Mouse (Mus musculus) skeletal muscle tissue, adult 2 months (tissue): ENCODE data around the gene Tanc2.
A peak's percentile ranks its signal among the peaks of the same experiment; 100 is the strongest.

ENCODE experiments used
- DNase-seq: peaks from one replicate; pipeline ENCODE4 v3.0.0-alpha.2; 2012; ENCODE audit warnings: low read depth, low spot score

Tanc2 gene

DNA sequence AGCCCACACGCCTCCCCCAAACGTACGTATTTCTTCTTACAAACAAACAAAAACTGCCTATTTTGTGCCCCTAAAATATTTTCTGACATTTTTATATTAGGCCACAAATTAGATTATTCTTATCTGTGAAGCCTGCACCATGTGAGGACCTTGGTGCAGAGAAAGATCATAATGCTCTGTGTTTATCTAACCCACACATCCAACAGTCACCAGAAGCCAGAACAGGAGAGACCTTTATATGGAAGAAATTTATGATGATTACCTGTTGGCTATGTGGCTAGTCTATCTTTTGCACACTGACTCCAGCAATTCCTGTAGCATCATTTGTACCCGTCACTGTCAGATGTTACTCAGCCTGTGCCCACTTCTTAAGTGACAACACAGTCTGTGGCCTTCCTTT is 245.4 kb downstream of the Tanc2 start:
- no peak for DNase-seq

DNA sequence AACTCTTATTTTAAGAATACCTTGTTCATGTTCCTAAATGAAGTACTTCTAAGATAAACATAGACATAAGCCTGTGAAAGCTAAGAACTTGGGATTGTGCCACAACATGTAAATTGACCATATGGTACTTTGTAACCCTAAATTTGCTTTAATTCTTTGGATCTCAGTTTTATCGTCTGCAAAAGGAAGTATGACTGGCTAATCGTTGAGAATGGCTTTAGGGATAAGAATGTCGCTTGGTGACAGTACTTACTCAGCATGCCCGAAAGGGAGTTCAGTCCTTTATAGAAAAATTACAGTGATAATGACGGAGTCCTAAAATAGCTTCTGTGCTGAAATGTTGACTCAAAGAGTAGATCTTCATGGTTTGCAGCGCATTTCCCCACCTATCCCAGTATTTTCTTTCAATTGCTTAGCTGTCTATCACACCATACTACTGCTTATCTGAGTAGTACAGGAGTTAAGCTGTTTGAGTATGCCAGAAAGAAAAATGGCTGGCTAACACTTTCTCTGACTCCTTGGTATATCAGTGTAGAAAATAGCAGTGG is 246.6 kb downstream of the Tanc2 start:
- DNase-seq = no peak

DNA sequence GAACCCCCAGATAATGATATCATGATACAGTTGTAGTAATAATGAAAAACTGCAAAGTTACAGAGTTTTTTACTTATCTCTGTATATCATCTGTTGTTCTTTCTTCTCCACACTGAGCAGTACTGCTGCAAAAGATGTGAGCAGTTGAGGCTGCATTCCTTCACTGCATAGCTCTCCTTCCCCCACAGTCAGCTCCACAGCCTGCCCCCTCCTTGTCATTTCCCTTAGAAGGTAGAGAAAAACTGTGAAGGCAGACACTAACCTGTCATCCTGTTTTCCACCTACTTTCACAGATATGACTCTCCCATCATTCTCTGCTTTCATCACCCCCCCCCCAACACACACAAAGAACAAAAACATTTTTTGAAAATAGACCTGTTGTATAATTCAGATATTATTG is 248.2 kb downstream of the Tanc2 start:
- DNase-seq = no peak

DNA sequence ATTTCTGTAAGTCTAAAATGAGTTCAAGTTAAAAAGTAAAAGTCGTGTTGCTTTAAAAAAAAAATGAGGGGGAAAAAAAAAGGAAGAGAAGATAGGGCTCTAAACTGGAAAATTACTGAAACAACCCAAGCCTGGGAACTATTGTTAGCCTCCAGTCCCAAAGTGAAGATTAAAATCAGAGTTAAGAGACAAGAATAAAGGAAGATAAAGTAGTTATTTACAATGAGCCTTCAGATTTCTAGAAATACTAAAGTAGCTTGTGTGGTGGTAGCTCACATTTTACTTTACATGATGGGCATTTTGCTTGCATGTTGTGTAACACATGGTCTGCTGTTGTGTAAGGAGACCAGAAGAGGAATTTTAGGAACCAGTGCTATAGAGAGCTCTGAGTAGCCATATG is 256.1 kb downstream of the Tanc2 start:
- DNase-seq = no peak

DNA sequence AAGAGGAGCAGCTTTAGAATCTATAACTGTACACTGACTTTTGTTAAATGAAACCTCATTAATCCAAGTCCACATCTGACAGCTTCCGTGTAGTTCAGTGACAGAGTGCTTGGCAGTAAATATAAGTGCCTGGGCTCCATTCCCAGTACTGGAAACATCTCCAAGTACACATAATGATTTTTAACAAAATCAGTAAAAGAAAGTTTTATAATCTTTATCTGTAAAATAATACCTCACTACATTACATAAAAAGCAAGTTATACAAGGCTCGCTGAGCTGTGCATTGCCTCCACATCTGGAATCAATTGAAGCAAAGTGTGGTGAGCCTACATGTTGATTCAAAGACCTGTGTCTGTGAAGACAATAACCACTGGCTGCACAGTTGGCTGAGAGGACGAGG is 265.7 kb downstream of the Tanc2 start:
- DNase-seq = no peak

DNA sequence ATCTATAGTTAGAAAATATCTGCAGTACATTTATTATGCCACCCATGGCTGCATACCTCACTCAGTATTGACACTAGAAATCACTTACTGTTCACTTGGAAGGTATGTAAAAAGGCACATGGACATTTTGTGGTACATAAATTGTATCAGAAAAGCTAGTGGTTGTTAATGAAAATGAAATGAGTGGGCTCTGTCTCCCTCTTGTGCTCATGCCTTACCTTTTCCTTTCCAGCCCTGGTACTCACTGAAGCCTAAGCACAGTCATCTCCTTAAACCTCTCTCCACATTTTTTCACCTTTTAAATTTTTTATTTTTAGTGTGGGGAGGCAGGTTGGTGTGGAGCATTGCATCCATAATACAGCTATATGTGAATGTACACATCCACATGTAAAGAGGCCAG is 268.3 kb downstream of the Tanc2 start:
- no peak for DNase-seq

DNA sequence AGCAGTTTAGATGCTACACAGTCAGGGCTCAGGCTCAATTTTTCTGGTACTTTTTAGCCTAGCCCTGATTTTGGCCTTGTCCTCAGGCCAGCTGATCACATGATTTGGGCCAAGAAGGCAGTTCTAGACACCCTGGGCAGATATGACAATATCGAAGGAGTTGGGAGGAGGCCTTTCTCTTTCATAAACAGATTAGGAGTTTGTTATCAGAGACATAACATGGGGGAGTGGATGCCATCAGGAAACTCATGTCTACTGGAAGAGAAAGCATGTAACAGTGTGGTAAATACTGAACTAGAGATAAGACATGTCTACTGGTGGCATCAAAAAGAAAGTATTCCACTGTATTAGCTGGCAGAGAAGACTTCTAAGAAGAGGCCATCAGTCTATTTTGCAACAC is 295.8 kb downstream of the Tanc2 start:
- DNase-seq = no peak

DNA sequence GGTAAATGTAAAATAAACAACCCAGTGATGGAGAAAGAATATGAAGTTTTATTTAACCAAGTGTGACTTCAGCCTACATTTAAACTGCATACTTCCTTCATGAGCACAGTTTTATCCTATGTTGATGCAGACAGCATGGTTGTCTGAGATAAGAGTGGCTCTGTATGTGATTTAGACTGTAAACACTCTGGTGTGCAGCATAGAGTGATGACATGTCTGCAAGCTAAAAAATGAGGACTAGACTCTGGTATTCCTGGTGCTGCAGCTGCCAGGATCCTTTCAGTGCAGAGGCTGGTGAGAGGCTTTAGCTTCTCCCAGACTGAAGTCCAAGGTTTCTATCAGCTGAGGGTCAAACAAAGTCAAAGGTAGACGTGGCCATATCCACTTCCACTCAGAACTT is 297.5 kb downstream of the Tanc2 start:
- no peak for DNase-seq

DNA sequence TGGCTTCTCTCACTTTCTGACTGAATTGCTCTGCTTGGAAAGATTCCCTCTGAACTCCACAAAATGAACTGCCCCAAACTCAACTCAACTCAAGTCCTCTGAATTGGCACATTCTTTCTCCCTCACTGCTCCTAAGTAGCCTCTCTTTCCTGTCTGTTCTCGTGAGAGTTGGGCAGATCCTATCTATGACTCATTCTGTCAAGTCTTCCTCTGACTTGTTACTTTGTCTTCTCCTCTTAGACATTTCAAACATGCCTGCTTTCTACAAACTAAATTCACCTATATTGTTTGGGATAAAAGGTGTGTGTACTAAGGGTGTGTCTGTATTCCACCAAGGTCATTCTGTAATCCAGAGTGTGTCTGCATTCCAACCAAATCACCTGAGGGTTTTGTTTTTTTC is 309.4 kb downstream of the Tanc2 start:
- DNase-seq = no peak

DNA sequence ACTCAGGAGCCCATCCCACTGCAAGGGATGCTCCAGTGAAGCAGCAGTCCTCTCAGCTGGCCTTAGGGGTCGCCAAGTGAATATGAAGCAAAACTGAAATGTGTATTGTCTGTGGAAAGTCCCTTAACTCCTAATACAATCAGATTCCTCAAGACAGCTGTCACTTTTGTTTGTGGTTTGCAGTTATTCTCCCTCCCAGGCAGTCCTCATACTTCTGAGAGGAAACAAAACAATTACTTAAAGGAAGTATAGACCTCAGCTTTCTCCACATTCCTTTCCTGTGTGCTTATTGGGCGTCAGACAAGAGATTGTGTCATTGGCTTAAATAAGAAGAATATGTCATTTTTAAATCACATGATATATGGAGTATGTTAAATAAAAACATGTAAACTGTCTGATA is 311.7 kb downstream of the Tanc2 start:
- DNase-seq = no peak

DNA sequence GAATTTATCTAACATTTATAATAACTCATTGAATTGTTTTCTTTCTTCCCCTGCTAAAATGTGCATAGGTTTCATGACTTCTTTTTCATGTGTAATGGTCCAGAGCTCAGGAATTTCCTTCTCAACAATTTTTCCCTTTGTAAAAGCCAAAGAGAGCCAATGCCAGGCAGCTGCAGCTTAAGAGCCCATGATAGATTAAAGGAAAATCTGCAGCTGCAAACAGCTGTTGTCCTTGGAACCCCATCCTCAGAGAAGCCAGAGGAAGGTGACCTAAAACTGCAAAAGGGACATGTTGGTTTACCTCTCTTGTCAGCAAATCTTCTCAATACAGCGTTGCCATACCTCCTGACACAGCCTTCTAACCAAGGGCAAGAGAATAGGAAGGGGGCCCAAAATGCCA is 313.2 kb downstream of the Tanc2 start:
- DNase-seq = no peak

DNA sequence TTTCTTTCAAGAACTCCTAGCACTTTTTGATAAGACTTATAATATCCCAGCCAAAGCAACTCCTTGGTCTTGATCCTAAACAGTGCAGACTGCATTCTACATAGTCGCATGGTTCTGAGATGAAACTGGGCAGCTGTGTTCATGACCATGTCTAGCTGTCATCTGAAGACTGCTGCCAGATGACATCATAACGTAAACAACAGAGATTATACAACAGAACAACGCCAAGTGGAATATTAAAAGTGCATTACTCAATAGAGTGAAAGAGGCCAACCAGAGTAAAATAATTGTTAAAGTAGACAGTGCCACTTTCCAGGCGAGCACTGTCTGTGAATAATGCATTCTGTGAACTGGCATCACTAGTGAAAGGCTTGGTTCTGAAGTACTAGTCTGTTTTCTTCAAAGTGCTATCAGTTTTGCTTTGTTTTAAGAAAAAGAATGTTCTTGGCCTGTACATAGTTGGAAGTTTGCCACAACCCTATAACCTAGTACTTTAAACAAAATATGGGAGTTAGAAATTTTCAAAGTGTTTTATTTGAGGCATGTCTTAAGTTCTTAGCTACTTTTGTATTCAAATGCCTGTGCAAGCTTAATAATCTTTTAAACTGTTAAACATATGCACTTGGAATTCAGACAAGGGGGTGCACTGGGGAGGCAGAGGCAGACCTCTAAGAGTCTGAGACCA is 315.9 kb downstream of the Tanc2 start:
- DNase-seq = no peak

DNA sequence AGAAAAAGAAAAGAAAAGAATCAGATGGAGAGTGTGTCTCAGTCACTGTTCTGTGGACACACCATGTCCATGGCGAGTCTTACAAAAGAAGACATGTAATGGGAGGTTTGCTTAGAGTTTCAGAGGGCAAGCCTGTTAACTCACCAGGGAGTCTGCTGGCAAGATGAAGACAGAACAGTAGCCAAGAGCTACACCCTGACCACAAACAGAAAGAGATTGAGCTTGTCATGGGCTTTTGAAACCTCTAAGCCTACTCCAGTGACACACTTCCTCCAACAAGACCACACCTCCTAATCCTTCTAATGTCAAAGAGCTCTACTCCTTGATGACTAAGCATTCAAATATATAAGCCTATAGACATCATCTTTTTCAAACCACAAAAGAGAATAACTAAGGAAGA is 317.6 kb downstream of the Tanc2 start:
- no peak for DNase-seq

DNA sequence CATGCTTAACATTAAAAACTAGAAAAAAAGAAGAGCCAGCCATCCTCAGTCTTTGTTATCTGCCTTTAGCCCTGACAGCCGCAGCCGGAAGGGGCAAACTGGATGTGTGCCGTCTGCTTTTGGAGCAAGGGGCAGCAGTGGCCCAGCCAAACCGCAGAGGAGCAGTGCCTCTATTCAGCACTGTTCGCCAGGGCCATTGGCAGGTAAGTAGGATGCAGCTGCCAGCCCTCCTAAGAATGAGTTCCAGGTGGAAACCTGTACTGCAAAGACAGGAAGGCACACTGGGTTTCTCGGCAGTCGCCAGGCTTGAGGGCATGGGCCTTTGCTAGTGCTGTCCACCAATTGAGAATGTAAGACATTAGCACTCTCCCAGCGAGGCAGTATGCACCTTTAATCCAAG is 319.1 kb downstream of the Tanc2 start:
- no peak for DNase-seq

DNA sequence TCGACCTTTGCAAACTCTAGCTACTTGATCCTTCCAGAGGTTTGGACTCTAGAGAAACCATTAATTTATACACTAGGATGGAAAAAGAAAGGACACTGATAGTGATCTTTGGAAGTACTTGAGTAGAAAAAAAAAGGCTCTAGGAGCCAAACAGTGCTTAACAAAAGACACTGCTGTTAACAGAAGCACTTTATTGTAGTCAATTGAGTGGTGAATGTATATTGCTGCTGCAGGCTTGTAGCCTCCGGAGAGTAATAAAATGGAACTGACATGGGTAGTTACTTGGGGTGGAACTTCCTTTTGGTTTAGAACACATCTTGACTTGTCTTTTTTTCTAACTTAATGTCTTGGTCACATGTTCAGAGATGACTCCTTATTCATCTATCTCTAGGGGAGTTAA is 319.8 kb downstream of the Tanc2 start:
- DNase-seq = no peak

DNA sequence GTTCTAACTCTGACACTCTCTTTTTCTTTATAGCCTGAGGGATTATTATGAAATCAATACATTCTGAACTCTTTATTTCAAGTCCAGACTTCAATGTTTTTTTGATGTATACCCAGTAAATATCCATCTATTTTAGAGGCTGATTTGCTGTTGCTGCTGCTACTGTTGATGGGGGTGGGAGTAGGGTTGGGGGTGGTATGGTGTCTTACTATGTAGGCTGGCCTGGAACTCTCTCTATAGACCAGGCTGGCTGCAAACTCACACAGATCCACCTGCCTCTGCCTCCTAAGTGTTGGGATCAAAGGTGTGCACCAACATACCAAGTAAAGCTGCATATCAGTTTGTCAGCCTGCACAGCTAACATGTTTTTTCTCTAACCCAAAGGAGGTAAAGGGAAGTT is 321.4 kb downstream of the Tanc2 start:
- DNase-seq = no peak

DNA sequence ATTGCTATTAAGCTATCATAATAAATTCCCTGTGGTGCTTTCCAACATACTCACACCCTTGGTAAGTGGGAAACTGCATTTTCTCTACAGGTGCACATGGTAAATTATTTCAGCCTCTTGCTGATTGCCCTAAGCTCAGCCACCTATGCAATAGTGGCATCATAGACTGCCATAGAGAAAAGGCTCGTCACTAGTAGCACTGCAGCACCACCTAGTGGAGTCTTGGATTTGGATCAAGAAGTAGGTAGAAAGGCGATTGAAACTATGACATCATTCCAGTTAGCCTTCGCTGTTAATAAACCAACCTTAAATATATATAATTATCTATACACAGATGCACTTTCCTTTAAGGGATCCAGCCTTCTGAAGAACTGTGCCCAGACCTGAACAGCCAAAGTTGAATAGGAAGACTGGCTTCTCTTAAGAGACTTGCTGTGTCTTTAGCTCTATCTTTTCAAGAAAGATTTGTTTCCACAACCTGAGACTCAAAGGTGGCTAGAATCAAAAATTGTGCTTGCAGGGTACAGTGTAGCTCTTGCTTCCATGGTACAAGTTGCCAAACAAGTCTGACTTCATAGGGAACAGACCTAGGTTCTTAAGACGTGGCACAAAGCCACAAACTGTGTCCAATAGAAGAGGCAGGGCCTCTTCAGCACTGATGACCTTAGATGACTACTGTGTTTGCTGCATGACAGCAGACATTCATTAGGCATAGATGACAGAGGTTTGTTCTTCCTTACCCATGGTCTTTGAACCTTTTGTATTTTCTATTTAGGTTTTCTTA is 322.0 kb downstream of the Tanc2 start:
- peak; percentile 50 for DNase-seq

DNA sequence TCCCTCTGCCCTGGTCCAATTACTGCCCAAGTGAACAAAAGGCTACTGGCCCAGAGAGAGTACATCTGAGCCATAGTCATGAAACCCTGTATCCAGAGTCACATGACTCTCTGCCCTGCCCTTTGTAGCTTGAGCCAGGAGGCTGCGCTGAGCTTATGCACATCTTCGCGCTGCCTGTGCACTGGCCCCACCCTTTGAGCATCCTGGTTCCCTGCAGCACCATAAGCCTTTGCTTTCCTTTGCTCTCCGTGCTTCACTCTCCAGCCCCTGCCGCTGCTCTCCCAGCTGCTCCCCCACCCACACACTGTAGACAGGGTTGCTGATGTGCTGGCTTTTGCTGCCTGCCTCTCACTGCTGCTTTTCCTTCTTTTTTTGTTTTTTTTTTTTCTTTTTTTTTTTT is 323.8 kb downstream of the Tanc2 start:
- DNase-seq = no peak

DNA sequence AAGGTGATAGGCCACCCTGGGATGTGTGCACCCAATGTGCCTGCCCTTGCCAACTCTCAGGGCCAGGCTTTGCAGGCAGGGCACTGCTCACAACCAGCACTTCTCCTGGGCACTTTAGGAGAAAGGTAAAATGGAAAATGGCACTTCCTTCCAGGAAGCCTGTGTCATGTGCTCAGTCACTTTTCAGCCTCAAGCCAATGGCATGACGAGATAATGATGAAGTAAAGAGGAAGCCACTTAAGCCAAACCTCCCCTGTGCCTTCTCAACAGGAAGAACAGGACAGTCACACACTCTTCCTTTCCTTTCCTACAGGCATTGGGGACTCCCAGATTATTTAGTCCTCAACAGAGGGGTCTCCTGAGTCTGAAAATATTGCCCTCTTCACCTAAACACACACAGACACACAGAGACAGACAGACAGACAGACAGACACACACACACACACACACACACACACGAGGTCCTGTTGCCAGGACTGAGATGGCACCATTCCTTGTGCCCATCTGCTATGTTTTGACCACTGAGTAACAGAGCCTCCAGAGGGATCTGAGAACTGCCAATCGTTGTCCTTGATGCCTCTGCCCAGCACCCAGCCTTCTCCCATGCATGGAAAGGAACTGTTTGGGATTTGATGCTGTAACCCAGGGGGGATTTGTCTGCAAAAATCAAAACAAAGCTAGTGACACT is 330.5 kb downstream of the Tanc2 start:
- no peak for DNase-seq

DNA sequence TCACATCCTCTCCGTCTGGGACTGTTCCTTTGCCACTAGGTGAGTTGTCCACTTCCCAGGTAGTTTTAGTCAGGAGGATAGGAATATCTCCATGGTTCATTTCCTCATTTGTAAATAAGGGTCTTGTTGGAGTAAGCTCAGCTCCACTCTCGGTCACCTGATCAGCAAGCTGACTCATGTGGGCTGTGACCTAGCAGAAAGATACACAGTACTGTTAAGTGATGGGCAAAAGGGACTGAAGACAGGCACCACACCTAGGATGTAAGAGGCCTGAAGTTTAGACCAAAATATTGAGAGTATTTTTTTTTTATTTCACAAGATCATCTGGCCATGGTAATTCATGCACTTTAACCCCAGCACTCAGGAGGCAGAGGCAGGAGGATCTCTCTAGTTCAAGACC is 331.1 kb downstream of the Tanc2 start:
- no peak for DNase-seq

DNA sequence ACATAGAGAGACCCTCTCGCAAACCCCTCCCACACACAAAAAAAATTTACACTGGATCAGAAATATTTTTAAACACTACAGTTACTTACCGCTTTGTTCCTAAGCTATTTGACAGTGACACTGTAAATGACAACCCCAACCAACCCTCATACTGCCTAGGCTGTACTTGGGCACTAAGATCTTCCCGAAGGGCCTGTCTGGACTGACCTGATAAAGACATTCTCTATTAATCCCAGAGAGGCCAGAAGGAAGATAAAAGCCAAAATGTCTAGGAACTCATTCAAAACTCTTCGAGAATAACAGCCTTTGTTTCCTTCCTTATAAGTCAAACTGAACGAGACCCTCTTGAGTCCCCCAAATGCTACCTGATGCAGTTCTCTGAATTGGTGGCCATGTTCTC is 331.5 kb downstream of the Tanc2 start:
- DNase-seq = no peak

DNA sequence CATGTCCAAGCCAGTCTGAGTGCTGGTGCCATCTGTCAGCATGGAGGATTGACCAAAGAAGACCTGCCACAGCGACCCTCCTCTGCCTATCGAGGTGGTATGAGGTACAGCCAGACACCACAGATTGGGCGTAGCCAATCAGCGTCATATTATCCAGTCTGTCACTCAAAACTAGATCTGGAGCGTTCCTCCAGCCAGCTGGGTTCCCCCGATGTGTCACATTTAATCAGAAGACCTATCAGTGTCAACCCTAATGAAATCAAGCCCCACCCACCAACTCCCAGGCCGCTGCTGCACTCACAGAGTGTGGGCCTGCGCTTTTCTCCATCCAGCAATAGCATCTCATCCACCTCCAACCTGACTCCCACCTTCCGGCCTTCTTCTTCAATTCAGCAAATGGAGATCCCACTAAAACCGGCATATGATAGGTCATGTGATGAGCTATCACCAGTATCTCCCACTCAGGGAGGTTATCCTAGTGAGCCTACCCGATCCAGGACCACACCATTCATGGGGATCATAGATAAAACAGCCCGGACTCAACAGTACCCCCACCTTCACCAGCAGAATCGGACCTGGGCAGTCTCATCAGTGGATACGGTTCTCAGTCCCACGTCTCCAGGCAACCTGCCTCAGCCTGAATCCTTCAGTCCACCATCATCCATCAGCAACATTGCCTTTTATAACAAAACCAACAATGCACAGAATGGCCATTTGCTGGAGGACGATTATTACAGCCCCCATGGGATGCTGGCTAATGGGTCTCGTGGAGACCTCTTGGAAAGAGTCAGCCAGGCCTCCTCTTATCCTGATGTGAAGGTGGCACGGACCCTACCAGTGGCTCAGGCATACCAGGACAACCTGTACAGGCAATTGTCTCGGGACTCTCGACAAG is 333.2 kb downstream of the Tanc2 start:
- no peak for DNase-seq
